Mouse (Mus musculus): ENCODE measurements around the gene Arhgap8. TPM values are rescaled to one million over a fixed set of nuclear protein-coding genes. Genes with fewer than 3 reads are reported as not detected.
"Not testable (repeated sequence)": the region's sequence is repeated elsewhere in the genome, so short reads cannot be mapped to it uniquely, and the experiment has no call there.

The Arhgap8 gene
- polyA plus RNA-seq, 1 experiment from 2014 or later, result 2.8 TPM

DNA sequence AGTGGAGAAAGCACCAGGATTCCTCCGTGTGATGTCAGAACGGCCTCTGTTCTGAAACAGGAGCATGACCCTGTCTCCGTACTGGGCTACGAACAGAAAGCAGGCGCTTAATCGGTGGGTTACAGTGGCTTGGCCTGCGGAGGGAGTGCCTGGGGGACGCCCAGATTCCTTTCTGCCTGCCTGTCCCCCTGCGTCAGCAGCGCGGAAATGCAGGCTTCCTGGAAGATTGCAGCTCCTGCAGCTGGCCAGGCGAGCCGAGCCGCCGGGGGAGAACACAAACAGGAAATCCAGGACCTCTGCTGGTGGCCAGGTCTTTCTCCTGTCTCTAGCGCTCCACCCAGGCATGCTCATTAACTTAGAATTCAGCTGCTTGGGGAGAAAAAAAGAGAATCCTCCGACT, 5.1 kb upstream of the Arhgap8 start:
- Histone ChIP-seq H3K9ac (replicated peaks; ENCODE audit: low read length) (peak overlapping the region; percentile 49), H3K27ac (replicated peaks; ENCODE audit: low read depth, low read length) (peak overlapping the region; percentile 54), H3K4me3 (ENCODE audit: low read depth, low read length) (no peak overlapping the region), H3K4me2 (ENCODE audit: low read depth, low read length) (peak overlapping the region; percentile 39), H3K4me1 (ENCODE audit: control insufficient read depth, insufficient read depth, low read length) (peaks cover 3% of the 10 kb centered on the region), H3K27me3 (ENCODE audit: control insufficient read depth, insufficient read depth, low read length) (peaks cover 5% of the 10 kb centered on the region; the same call in 1 of the 2 replicates), H3K36me3 (replicated peaks; ENCODE audit: control insufficient read depth, insufficient read depth, low read depth, low read length) (no peaks in the 10 kb centered on the region), H3K9me3 (replicated peaks; ENCODE audit: control insufficient read depth, low read length) (no peaks in the 10 kb centered on the region)
- under 1% methylated on average over 17 of the region's 17 CpGs for WGBS
- ATAC-seq (replicated peaks; ENCODE audit: insufficient number of reproducible peaks, low FRiP score, low TSS enrichment, low read depth) (peak; percentile 71), DNase-seq (ENCODE audit: low spot score) (peak; percentile 85)

DNA sequence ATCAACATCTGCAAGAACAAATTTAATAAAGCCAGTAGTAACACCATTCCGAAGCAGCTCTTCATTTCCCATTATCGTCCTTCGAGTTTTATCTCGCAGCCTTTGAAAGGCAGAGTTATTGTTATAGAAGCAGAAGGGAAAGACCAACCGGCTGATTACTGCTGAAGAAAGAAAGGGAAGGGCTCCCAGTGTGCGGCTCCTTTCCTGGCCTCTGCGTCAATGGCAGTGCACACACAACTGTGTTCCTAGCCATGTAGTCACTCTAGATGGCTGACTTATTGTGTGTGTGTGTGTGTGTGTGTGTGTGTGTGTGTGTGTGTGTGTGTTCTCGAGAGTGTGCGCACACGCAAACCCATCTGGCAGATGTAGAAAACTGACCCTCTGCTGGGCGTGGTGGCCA, 4.7 kb upstream of the Arhgap8 start:
- peaks cover 7% of the 10 kb centered on the region for H3K4me1 ChIP-seq (ENCODE audit: control insufficient read depth, insufficient read depth, low read length)
- no peaks in the 10 kb centered on the region for H3K36me3 ChIP-seq (replicated peaks; ENCODE audit: control insufficient read depth, insufficient read depth, low read depth, low read length)
- H3K27me3 ChIP-seq (ENCODE audit: control insufficient read depth, insufficient read depth, low read length), result peaks cover 8% of the 10 kb centered on the region; the same call in 1 of the 2 replicates
- DNase-seq (ENCODE audit: low spot score) (no peak), ATAC-seq (replicated peaks; ENCODE audit: insufficient number of reproducible peaks, low FRiP score, low TSS enrichment, low read depth) (no peak)
- no peak overlapping the region; the same call in 1 of the 2 replicates for H3K27ac ChIP-seq (replicated peaks; ENCODE audit: low read depth, low read length)
- no peaks in the 10 kb centered on the region for H3K9me3 ChIP-seq (replicated peaks; ENCODE audit: control insufficient read depth, low read length)
- H3K4me2 ChIP-seq (ENCODE audit: low read depth, low read length), result peak overlapping the region; percentile 39; the same call in 1 of the 2 replicates
- WGBS, result 48% methylated on average over 11 of the region's 11 CpGs
- peak overlapping the region; percentile 49 for H3K9ac ChIP-seq (replicated peaks; ENCODE audit: low read length)
- no peak overlapping the region for H3K4me3 ChIP-seq (ENCODE audit: low read depth, low read length)

DNA sequence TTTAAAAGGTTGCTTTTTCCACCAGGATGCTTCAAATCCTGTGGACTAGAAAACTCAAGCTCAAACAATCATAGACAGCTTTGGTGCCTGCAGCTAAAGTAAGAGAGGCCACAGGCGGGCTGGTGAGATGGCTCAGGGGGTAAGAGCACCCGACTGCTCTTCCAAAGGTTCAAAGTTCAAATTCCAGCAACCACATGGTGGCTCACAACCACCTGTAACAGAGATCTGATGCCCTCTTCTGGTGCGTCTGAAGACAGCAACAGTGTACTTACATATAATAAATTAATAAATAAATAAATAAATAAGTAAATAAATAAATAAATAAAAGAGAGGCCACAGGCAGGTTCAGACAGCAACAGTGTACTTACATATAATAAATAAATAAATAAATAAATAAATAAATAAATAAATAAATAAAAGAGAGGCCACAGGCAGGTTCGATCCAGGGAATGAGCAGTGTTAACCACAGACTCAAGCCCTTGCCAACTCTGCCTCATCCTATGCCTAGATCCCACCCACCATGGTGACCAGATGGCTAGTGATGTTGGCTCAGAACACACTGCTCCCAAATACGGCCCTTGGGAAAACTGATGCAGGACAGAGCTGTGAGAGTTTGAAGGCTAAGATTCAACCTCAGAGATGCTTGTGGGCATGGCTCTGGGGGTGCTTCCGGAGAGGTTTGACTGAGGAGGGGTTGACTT, 2.1 kb upstream of the Arhgap8 start:
- not testable (repeated sequence) for H3K9ac ChIP-seq (replicated peaks; ENCODE audit: low read length); DNase-seq (ENCODE audit: low spot score); H3K36me3 ChIP-seq (replicated peaks; ENCODE audit: control insufficient read depth, insufficient read depth, low read depth, low read length); H3K9me3 ChIP-seq (replicated peaks; ENCODE audit: control insufficient read depth, low read length); H3K4me2 ChIP-seq (ENCODE audit: low read depth, low read length); H3K27ac ChIP-seq (replicated peaks; ENCODE audit: low read depth, low read length); H3K4me3 ChIP-seq (ENCODE audit: low read depth, low read length); ATAC-seq (replicated peaks; ENCODE audit: insufficient number of reproducible peaks, low FRiP score, low TSS enrichment, low read depth)
- Histone ChIP-seq H3K27me3 (ENCODE audit: control insufficient read depth, insufficient read depth, low read length) (peaks cover 12% of the 10 kb centered on the region; the same call in 1 of the 2 replicates), H3K4me1 (ENCODE audit: control insufficient read depth, insufficient read depth, low read length) (peaks cover 12% of the 10 kb centered on the region)
- WGBS, result 58% methylated on average over 6 of the region's 6 CpGs

DNA sequence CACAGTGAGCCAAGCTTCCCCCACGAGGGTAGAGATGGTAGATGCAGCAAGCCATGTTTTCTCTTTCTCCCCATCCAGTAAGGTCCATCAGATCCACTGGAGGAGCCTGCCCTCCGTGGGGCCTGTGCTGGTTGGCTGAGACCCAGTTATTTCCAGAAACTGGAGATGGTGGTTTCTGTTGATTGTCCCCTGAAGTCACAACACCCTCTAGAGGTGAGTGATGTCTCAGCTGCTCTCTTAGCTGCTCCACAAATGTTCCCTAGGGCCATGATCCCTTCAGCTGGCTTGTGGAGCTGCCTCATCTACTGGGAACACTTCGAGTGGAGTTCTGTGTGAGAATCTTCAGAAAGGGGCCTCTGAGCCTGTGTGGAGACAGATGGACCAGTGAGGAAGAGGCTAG, 1.1 kb upstream of the Arhgap8 start:
- WGBS, result 45% methylated on average over 3 of the region's 3 CpGs
- no peak overlapping the region for H3K27ac ChIP-seq (replicated peaks; ENCODE audit: low read depth, low read length)
- no peak overlapping the region for H3K9ac ChIP-seq (replicated peaks; ENCODE audit: low read length)
- peaks cover 12% of the 10 kb centered on the region for H3K4me1 ChIP-seq (ENCODE audit: control insufficient read depth, insufficient read depth, low read length)
- no peak for DNase-seq (ENCODE audit: low spot score)
- ATAC-seq (replicated peaks; ENCODE audit: insufficient number of reproducible peaks, low FRiP score, low TSS enrichment, low read depth), result no peak
- H3K4me2 ChIP-seq (ENCODE audit: low read depth, low read length), result no peak overlapping the region
- peaks cover 12% of the 10 kb centered on the region; the same call in 1 of the 2 replicates for H3K27me3 ChIP-seq (ENCODE audit: control insufficient read depth, insufficient read depth, low read length)
- no peak overlapping the region for H3K4me3 ChIP-seq (ENCODE audit: low read depth, low read length)
- no peaks in the 10 kb centered on the region for H3K9me3 ChIP-seq (replicated peaks; ENCODE audit: control insufficient read depth, low read length)
- no peaks in the 10 kb centered on the region for H3K36me3 ChIP-seq (replicated peaks; ENCODE audit: control insufficient read depth, insufficient read depth, low read depth, low read length)

DNA sequence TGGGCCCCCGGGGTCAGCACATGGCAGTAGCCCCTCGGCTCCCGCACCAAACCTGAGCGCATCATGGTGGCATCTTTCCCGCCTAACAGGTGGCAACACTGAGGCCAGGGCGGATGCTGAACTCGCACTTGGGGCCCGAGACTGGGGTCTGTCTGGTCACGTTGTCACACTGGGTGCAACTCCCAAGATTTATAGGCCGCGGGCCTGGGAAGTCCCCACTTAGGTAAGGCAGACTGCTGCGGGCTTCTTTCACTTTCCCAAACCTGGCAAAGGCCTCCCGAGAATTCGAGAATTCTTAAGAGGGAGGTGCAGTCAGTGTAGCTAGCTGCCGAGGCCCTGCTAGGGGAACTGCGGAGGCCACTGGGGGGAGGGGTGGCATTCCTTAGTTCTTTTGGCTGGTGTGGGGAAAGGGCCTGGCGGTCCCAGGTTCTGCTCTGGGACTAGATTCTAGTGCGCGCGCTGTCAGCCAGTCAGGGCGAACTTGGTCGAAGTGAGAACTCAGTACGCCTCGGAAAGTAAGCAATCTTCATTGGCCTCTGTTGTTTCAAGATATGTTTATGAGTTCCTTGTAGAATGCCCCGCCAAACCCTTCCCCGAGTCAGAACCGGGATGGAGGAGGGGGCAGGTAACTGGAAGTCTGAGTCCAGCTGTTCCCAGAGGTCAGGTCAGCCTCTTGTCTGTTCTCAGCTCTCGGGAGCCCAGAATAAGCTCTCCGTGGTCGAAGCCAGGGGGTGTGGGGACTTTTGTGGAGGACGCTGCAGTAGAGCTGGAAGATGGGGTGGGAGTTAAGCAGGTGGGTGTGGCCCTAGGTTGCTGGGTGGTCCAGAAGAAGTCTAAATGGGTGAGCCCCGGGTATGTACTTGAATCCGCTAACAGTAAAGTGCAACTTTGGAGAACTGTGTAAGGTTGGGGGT, 696 bp downstream of the Arhgap8 start:
- peak overlapping the region; percentile 18 for H3K9ac ChIP-seq (replicated peaks; ENCODE audit: low read length)
- H3K9me3 ChIP-seq (replicated peaks; ENCODE audit: control insufficient read depth, low read length), result no peaks in the 10 kb centered on the region
- no peak overlapping the region for H3K27ac ChIP-seq (replicated peaks; ENCODE audit: low read depth, low read length)
- H3K4me3 ChIP-seq (ENCODE audit: low read depth, low read length), result peak overlapping the region; percentile 27
- no peaks in the 10 kb centered on the region for H3K36me3 ChIP-seq (replicated peaks; ENCODE audit: control insufficient read depth, insufficient read depth, low read depth, low read length)
- peaks cover 10% of the 10 kb centered on the region for H3K4me1 ChIP-seq (ENCODE audit: control insufficient read depth, insufficient read depth, low read length)
- DNase-seq (ENCODE audit: low spot score) (peak; percentile 68), ATAC-seq (replicated peaks; ENCODE audit: insufficient number of reproducible peaks, low FRiP score, low TSS enrichment, low read depth) (no peak; the same call in 1 of the 2 replicates)
- peak overlapping the region; percentile 71 for H3K4me2 ChIP-seq (ENCODE audit: low read depth, low read length)
- 4% methylated on average over 33 of the region's 33 CpGs for WGBS
- peaks cover 12% of the 10 kb centered on the region; the same call in 1 of the 2 replicates for H3K27me3 ChIP-seq (ENCODE audit: control insufficient read depth, insufficient read depth, low read length)

DNA sequence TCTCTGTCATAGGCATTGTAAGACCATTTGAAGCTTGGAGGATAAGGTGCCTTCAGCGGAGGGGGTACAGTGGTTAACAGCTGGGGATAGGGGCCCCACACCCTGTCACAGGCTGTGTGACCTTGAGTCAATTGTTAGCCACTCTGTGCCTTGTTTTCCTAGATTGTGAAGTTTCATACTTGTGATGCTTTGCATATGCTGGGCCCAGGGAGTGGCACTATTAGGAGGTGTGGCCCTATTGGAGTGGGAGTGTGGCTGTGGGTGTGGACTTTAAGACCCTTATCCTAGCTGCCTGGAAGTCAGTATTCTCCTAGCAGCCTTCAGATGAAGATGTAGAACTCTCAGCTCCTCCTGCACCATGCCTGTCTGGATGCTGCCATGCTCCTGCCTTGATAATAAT, 3.8 kb downstream of the Arhgap8 start:
- H3K4me2 ChIP-seq (ENCODE audit: low read depth, low read length); H3K4me3 ChIP-seq (ENCODE audit: low read depth, low read length); H3K9ac ChIP-seq (replicated peaks; ENCODE audit: low read length); H3K9me3 ChIP-seq (replicated peaks; ENCODE audit: control insufficient read depth, low read length); H3K4me1 ChIP-seq (ENCODE audit: control insufficient read depth, insufficient read depth, low read length); H3K36me3 ChIP-seq (replicated peaks; ENCODE audit: control insufficient read depth, insufficient read depth, low read depth, low read length); ATAC-seq (replicated peaks; ENCODE audit: insufficient number of reproducible peaks, low FRiP score, low TSS enrichment, low read depth); DNase-seq (ENCODE audit: low spot score); H3K27ac ChIP-seq (replicated peaks; ENCODE audit: low read depth, low read length): not testable (repeated sequence)
- H3K27me3 ChIP-seq (ENCODE audit: control insufficient read depth, insufficient read depth, low read length), result peaks cover 12% of the 10 kb centered on the region; the same call in 1 of the 2 replicates
- 81% methylated on average over 1 of the region's 1 CpGs for WGBS

DNA sequence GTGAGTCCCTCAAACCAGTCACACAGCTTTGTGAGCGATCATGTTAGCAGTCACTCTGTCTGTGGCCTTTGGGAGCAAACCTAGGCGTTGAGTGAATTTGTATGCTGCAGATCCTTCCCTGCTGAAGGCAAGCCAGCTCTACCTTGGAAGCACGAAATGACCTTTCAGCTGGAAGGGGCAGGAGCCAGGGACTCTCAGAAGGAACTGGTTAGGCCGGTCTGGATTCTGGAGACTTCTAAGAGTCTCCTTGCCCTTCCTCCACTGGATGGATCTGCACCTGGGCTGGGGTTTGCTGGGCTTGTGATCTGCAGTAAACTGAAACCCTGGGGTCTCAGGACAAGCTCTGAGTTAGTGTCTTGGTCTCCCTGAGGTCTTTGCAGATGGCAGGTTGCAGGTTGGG, 4.3 kb downstream of the Arhgap8 start:
- no peaks in the 10 kb centered on the region for H3K36me3 ChIP-seq (replicated peaks; ENCODE audit: control insufficient read depth, insufficient read depth, low read depth, low read length)
- peaks cover 10% of the 10 kb centered on the region for H3K4me1 ChIP-seq (ENCODE audit: control insufficient read depth, insufficient read depth, low read length)
- H3K9ac ChIP-seq (replicated peaks; ENCODE audit: low read length), result no peak overlapping the region
- H3K27ac ChIP-seq (replicated peaks; ENCODE audit: low read depth, low read length), result no peak overlapping the region
- DNase-seq (ENCODE audit: low spot score), result peak; percentile 51
- no peaks in the 10 kb centered on the region for H3K9me3 ChIP-seq (replicated peaks; ENCODE audit: control insufficient read depth, low read length)
- peaks cover 10% of the 10 kb centered on the region; the same call in 1 of the 2 replicates for H3K27me3 ChIP-seq (ENCODE audit: control insufficient read depth, insufficient read depth, low read length)
- ATAC-seq (replicated peaks; ENCODE audit: insufficient number of reproducible peaks, low FRiP score, low TSS enrichment, low read depth), result no peak
- no peak overlapping the region for H3K4me3 ChIP-seq (ENCODE audit: low read depth, low read length)
- WGBS, result 68% methylated on average over 4 of the region's 4 CpGs
- H3K4me2 ChIP-seq (ENCODE audit: low read depth, low read length), result no peak overlapping the region
